Mouse (Mus musculus): ENCODE measurements around the gene Tas2r134. TPM values are rescaled to one million over a fixed set of nuclear protein-coding genes. Genes with fewer than 3 reads are reported as not detected.

The Tas2r134 gene
- total and polyA plus RNA-seq, 2 experiments from 2014 or later: not detected

GRCm38 (mm10) chr2:51610305-51610704 is 17.0 kb upstream of the Tas2r134 start:
- H3K27ac ChIP-seq (ENCODE audit: low read depth): no peak overlapping the region
- no peaks in the 10 kb centered on the region for H3K4me1 ChIP-seq (ENCODE audit: control insufficient read depth, insufficient read depth)
- no peaks in the 10 kb centered on the region for H3K36me3 ChIP-seq (replicated peaks; ENCODE audit: control insufficient read depth, insufficient read depth, low read length)
- H3K4me3 ChIP-seq (ENCODE audit: low read depth, low read length): no peak overlapping the region
- DNase-seq (ENCODE audit: low spot score) (no peak), ATAC-seq (ENCODE audit: insufficient read depth, low read depth) (no peak)
- 45% methylated on average over 10 of the region's 10 CpGs for WGBS
- no peak overlapping the region for H3K4me2 ChIP-seq (ENCODE audit: low read depth, low read length)
- H3K27me3 ChIP-seq (ENCODE audit: control insufficient read depth, insufficient read depth, low read length): no peaks in the 10 kb centered on the region
- H3K9ac ChIP-seq (replicated peaks; ENCODE audit: low read depth, low read length): no peak overlapping the region
- TF ChIP-seq CTCF (IDR thresholded peaks at IDR 0.05; ENCODE audit: low read depth) (no peak), EP300 (IDR thresholded peaks at IDR 0.05; ENCODE audit: low read depth) (no peak)
- H3K9me3 ChIP-seq (replicated peaks; ENCODE audit: control insufficient read depth, low read length): no peaks in the 10 kb centered on the region

DNA sequence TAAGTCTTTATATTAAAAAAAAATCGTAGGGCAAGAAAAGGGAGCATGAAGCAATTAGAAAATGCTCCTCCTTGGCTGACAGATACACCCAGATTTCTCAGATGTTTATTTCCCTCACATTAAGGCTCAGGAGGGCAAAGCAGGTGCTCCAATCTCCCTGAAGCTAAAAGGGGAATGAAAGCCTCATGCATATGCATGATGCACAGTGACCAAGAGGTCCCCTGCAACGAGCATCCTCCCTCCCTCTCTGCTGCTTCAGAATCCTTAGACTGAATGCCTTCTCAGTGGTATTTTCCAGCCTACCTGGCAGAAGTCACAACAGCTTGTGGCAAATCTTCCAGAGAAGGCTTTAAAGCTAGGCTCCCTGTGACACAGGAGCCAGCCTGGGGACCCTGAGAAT is 16.4 kb upstream of the Tas2r134 start:
- DNase-seq (ENCODE audit: low spot score) (no peak), ATAC-seq (ENCODE audit: insufficient read depth, low read depth) (no peak)
- no peak overlapping the region for H3K4me2 ChIP-seq (ENCODE audit: low read depth, low read length)
- no peak for TF ChIP-seq EP300 (IDR thresholded peaks at IDR 0.05; ENCODE audit: low read depth)
- TF ChIP-seq CTCF (IDR thresholded peaks at IDR 0.05; ENCODE audit: low read depth): no peak
- H3K4me1 ChIP-seq (ENCODE audit: control insufficient read depth, insufficient read depth): no peaks in the 10 kb centered on the region
- H3K27ac ChIP-seq (ENCODE audit: low read depth): no peak overlapping the region
- 37% methylated on average over 2 of the region's 2 CpGs for WGBS
- H3K9me3 ChIP-seq (replicated peaks; ENCODE audit: control insufficient read depth, low read length): no peaks in the 10 kb centered on the region
- no peaks in the 10 kb centered on the region for H3K27me3 ChIP-seq (ENCODE audit: control insufficient read depth, insufficient read depth, low read length)
- H3K4me3 ChIP-seq (ENCODE audit: low read depth, low read length): no peak overlapping the region
- H3K36me3 ChIP-seq (replicated peaks; ENCODE audit: control insufficient read depth, insufficient read depth, low read length): no peaks in the 10 kb centered on the region
- H3K9ac ChIP-seq (replicated peaks; ENCODE audit: low read depth, low read length): no peak overlapping the region

- no peak for ATAC-seq (ENCODE audit: insufficient read depth, low read depth)
- H3K9ac ChIP-seq (replicated peaks; ENCODE audit: low read depth, low read length): no peak overlapping the region
- TF ChIP-seq EP300 (IDR thresholded peaks at IDR 0.05; ENCODE audit: low read depth) (no peak), CTCF (IDR thresholded peaks at IDR 0.05; ENCODE audit: low read depth) (no peak)
- no peak overlapping the region for H3K27ac ChIP-seq (ENCODE audit: low read depth)
- H3K4me2 ChIP-seq (ENCODE audit: low read depth, low read length): no peak overlapping the region
- H3K9me3 ChIP-seq (replicated peaks; ENCODE audit: control insufficient read depth, low read length): no peaks in the 10 kb centered on the region
- 56% methylated on average over 4 of the region's 4 CpGs for WGBS
- no peak overlapping the region for H3K4me3 ChIP-seq (ENCODE audit: low read depth, low read length)
- H3K36me3 ChIP-seq (replicated peaks; ENCODE audit: control insufficient read depth, insufficient read depth, low read length): no peaks in the 10 kb centered on the region
- no peaks in the 10 kb centered on the region for H3K4me1 ChIP-seq (ENCODE audit: control insufficient read depth, insufficient read depth)
- no peaks in the 10 kb centered on the region for H3K27me3 ChIP-seq (ENCODE audit: control insufficient read depth, insufficient read depth, low read length)
- no peak for DNase-seq (ENCODE audit: low spot score)
Observed at GRCm38 (mm10) chr2:51613716-51614115, 13.6 kb upstream of the Tas2r134 start.

DNA sequence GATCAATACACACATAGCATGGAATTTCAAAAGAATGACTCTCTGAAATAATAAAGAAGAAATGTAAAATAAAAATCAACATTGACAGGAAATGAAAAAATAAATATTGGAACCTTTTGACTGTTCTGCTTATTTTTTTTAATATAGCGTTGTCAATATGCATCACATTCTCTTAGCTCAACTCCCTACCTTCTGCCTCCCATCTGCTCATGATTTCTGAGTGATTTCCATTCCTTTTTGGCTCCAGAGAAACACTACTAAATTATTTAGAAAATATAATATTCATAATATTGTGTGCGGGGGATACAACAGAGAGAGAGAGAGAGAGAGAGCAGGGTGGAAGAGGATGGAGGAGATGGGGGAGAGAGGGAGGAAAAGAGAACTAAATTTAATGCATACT is 5.4 kb upstream of the Tas2r134 start:
- TF ChIP-seq EP300 (IDR thresholded peaks at IDR 0.05; ENCODE audit: low read depth): no peak
- TF ChIP-seq CTCF (IDR thresholded peaks at IDR 0.05; ENCODE audit: low read depth): no peak
- 93% methylated on average over 2 of the region's 2 CpGs for WGBS
- no peak overlapping the region for H3K9ac ChIP-seq (replicated peaks; ENCODE audit: low read depth, low read length)

DNA sequence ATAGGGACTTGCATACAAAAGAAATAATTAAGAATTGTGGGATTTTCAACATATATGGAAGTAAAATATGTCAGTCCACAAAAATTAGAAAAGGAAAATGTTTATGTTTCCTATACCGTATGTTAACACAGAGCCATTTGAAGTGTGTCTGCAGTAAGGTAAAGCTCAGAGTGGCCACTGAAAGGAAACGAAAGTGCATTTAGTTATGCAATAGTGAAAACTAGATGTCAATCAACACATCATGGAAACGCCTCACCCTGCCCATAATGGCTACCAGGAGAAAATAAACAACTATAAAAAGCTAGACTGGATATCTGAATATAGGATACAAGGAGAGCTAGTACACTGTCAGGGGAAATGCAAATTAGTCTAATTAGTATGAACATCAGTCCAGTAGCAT is 1.3 kb upstream of the Tas2r134 start:
- Histone ChIP-seq H3K27ac (ENCODE audit: low read depth) (no peak overlapping the region), H3K9ac (replicated peaks; ENCODE audit: low read depth, low read length) (no peak overlapping the region), H3K4me2 (ENCODE audit: low read depth, low read length) (no peak overlapping the region), H3K9me3 (replicated peaks; ENCODE audit: control insufficient read depth, low read length) (no peaks in the 10 kb centered on the region), H3K4me3 (ENCODE audit: low read depth, low read length) (no peak overlapping the region), H3K4me1 (ENCODE audit: control insufficient read depth, insufficient read depth) (no peaks in the 10 kb centered on the region), H3K27me3 (ENCODE audit: control insufficient read depth, insufficient read depth, low read length) (no peaks in the 10 kb centered on the region), H3K36me3 (replicated peaks; ENCODE audit: control insufficient read depth, insufficient read depth, low read length) (no peaks in the 10 kb centered on the region)
- DNase-seq (ENCODE audit: low spot score) (no peak), ATAC-seq (ENCODE audit: insufficient read depth, low read depth) (no peak)
- whole genome bisulfite sequencing: 67% methylated on average over 3 of the region's 3 CpGs
- TF ChIP-seq CTCF (IDR thresholded peaks at IDR 0.05; ENCODE audit: low read depth) (no peak), EP300 (IDR thresholded peaks at IDR 0.05; ENCODE audit: low read depth) (no peak)

More for the DNA sequence above, 5.4 kb upstream of the Tas2r134 start:
- ATAC-seq (ENCODE audit: insufficient read depth, low read depth) (no peak), DNase-seq (ENCODE audit: low spot score) (no peak)
- Histone ChIP-seq H3K9me3 (replicated peaks; ENCODE audit: control insufficient read depth, low read length) (no peaks in the 10 kb centered on the region), H3K4me1 (ENCODE audit: control insufficient read depth, insufficient read depth) (no peaks in the 10 kb centered on the region), H3K4me2 (ENCODE audit: low read depth, low read length) (no peak overlapping the region), H3K36me3 (replicated peaks; ENCODE audit: control insufficient read depth, insufficient read depth, low read length) (no peaks in the 10 kb centered on the region), H3K4me3 (ENCODE audit: low read depth, low read length) (no peak overlapping the region), H3K27ac (ENCODE audit: low read depth) (no peak overlapping the region), H3K27me3 (ENCODE audit: control insufficient read depth, insufficient read depth, low read length) (no peaks in the 10 kb centered on the region)

DNA sequence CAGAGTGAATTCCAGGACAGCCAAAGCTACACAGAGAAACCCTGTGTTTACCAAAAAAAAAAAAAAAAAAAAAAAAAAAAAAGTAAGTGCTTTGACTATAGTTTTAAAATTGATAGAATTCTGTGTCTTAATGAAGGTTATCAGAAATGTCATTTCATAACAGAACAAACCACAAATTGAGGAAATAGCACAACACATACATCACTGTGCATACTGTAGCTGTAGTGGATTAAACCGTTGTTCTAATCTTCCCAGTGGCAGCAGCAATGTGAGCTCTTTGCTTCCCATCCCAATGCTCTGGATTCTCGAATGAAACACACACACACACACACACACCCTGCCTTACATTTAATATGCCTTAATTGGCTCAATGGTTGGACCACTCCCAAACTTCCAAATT is 4.1 kb downstream of the Tas2r134 start:
- H3K9me3 ChIP-seq (replicated peaks; ENCODE audit: control insufficient read depth, low read length): no peaks in the 10 kb centered on the region
- ATAC-seq (ENCODE audit: insufficient read depth, low read depth) (no peak), DNase-seq (ENCODE audit: low spot score) (no peak)
- H3K4me1 ChIP-seq (ENCODE audit: control insufficient read depth, insufficient read depth): no peaks in the 10 kb centered on the region
- H3K27ac ChIP-seq (ENCODE audit: low read depth): no peak overlapping the region
- no peak for TF ChIP-seq EP300 (IDR thresholded peaks at IDR 0.05; ENCODE audit: low read depth)
- TF ChIP-seq CTCF (IDR thresholded peaks at IDR 0.05; ENCODE audit: low read depth): no peak
- WGBS: 56% methylated on average over 2 of the region's 2 CpGs
- H3K27me3 ChIP-seq (ENCODE audit: control insufficient read depth, insufficient read depth, low read length): no peaks in the 10 kb centered on the region
- H3K4me3 ChIP-seq (ENCODE audit: low read depth, low read length): no peak overlapping the region
- no peaks in the 10 kb centered on the region for H3K36me3 ChIP-seq (replicated peaks; ENCODE audit: control insufficient read depth, insufficient read depth, low read length)
- no peak overlapping the region for H3K9ac ChIP-seq (replicated peaks; ENCODE audit: low read depth, low read length)
- no peak overlapping the region for H3K4me2 ChIP-seq (ENCODE audit: low read depth, low read length)
